Mouse (Mus musculus): ENCODE measurements around the gene Zfp207.
"Not testable (repeated sequence)": the region's sequence is repeated elsewhere in the genome, so short reads cannot be mapped to it uniquely, and the experiment has no call there.

Zfp207 gene

GRCm38 (mm10) chr11:80383019-80383625 lies at the start of gene Zfp207:
TSS of gene Zfp207 (plus strand) at chr11:80383279.
- peak; percentile 95 to 98 for DNase-seq (ENCODE audit: low spot score in 2 of 2)

GRCm38 (mm10) chr11:80335609-80336350 lies 47.3 kb upstream of the Zfp207 start:
- no peak for DNase-seq (ENCODE audit: low spot score in 2 of 2)

- no peak for DNase-seq (ENCODE audit: low spot score in 2 of 2)
Measured at GRCm38 (mm10) chr11:80336351-80336730, 46.7 kb upstream of the Zfp207 start.

- DNase-seq (ENCODE audit: low spot score in 2 of 2), result no peak
Measured at GRCm38 (mm10) chr11:80342482-80342881, 40.6 kb upstream of the Zfp207 start.

GRCm38 (mm10) chr11:80351832-80352430 lies 31.1 kb upstream of the Zfp207 start:
- DNase-seq (ENCODE audit: low spot score in 2 of 2), result peak; percentile 58 to 75

- DNase-seq (ENCODE audit: low spot score in 2 of 2), result peak in 1 of 2 experiments; percentile 3
Measured at GRCm38 (mm10) chr11:80354832-80355231, 28.2 kb upstream of the Zfp207 start.

GRCm38 (mm10) chr11:80368949-80369348 lies 14.1 kb upstream of the Zfp207 start:
- DNase-seq (ENCODE audit: low spot score in 2 of 2), result no peak

- DNase-seq (ENCODE audit: low spot score in 2 of 2), result no peak
Measured at GRCm38 (mm10) chr11:80376651-80377050, 6.4 kb upstream of the Zfp207 start.

GRCm38 (mm10) chr11:80377712-80378451 lies 5.2 kb upstream of the Zfp207 start, which contains the start of gene 5730455P16Rik:
TSS of gene 5730455P16Rik (minus strand) at chr11:80378034.
- DNase-seq (ENCODE audit: low spot score in 2 of 2), result peak; percentile 66 to 81

- not testable (repeated sequence) for DNase-seq (ENCODE audit: low spot score in 2 of 2)
Measured at GRCm38 (mm10) chr11:80378452-80379068, 4.5 kb upstream of the Zfp207 start.

- not testable (repeated sequence) for DNase-seq (ENCODE audit: low spot score in 2 of 2)
Measured at GRCm38 (mm10) chr11:80379184-80379583, 3.9 kb upstream of the Zfp207 start.

GRCm38 (mm10) chr11:80382626-80383018 lies 457 bp upstream of the Zfp207 start:
- peak; percentile 9 to 14 for DNase-seq (ENCODE audit: low spot score in 2 of 2)

- DNase-seq (ENCODE audit: low spot score in 2 of 2), result peak in 1 of 2 experiments; percentile 44
Measured at GRCm38 (mm10) chr11:80383626-80384046, 557 bp downstream of the Zfp207 start.

GRCm38 (mm10) chr11:80384461-80384860 lies 1.4 kb downstream of the Zfp207 start:
- no peak for DNase-seq (ENCODE audit: low spot score in 2 of 2)

GRCm38 (mm10) chr11:80385055-80385454 lies 2.0 kb downstream of the Zfp207 start:
- no peak for DNase-seq (ENCODE audit: low spot score in 2 of 2)

- DNase-seq (ENCODE audit: low spot score in 2 of 2), result no peak
Measured at GRCm38 (mm10) chr11:80386790-80387189, 3.7 kb downstream of the Zfp207 start.

GRCm38 (mm10) chr11:80389885-80390284 lies 6.8 kb downstream of the Zfp207 start:
- no peak for DNase-seq (ENCODE audit: low spot score in 2 of 2)

- no peak for DNase-seq (ENCODE audit: low spot score in 2 of 2)
Measured at GRCm38 (mm10) chr11:80391407-80392120, 8.5 kb downstream of the Zfp207 start.

- DNase-seq (ENCODE audit: low spot score in 2 of 2), result no peak
Measured at GRCm38 (mm10) chr11:80395930-80396329, 12.9 kb downstream of the Zfp207 start.

- no peak for DNase-seq (ENCODE audit: low spot score in 2 of 2)
Measured at GRCm38 (mm10) chr11:80396617-80397016, 13.5 kb downstream of the Zfp207 start.

- not testable (repeated sequence) for DNase-seq (ENCODE audit: low spot score in 2 of 2)
Measured at GRCm38 (mm10) chr11:80407878-80408277, 24.8 kb downstream of the Zfp207 start.

Measured in spleen, postnatal 14 days (tissue).